Mouse (Mus musculus) MEL (cell line): ENCODE measurements around the gene Cep131.

ENCODE experiments used
- BHLHE40 ChIP-seq: IDR thresholded peaks from 2 replicates; pipeline ENCODE4 v1.6.1; 2012; ENCODE audit warnings: low read depth, mild to moderate bottlenecking, inconsistent platforms, low read length, improper control_type of control experiment, borderline replicate concordance
- CTCF ChIP-seq, 3 experiments: IDR thresholded peaks in 2 of 3; conservative IDR thresholded peaks in 1 of 3; 2 replicates each; pipeline ENCODE4 v1.5.1; 2011 to 2012; ENCODE audit warnings: low read length in 3 of 3, low read depth in 2 of 3, mild to moderate bottlenecking in 2 of 3, improper control_type of control experiment in 1 of 3, inconsistent platforms in 1 of 3, mixed read lengths in 1 of 3, moderate library complexity in 1 of 3; ENCODE audit not compliant: control insufficient read depth in 1 of 3, insufficient read depth in 1 of 3, poor library complexity in 1 of 3, severe bottlenecking in 1 of 3
- ELF1 ChIP-seq: IDR thresholded peaks from 2 replicates; pipeline ENCODE4 v1.6.1; 2014; ENCODE audit warnings: low read depth, mild to moderate bottlenecking, inconsistent platforms, low read length, improper control_type of control experiment, moderate library complexity
- EP300 ChIP-seq, 2 experiments: IDR thresholded peaks; 2 replicates each; pipeline ENCODE4 v1.6.1; 2011; ENCODE audit warnings: improper control_type of control experiment in 2 of 2, low read length in 2 of 2, low read depth in 1 of 2, mild to moderate bottlenecking in 1 of 2
- GABPA ChIP-seq: IDR thresholded peaks from 2 replicates; pipeline ENCODE4 v1.6.1; 2012; ENCODE audit warnings: low read depth, mild to moderate bottlenecking, inconsistent platforms, low read length, improper control_type of control experiment, moderate library complexity
- MAFK ChIP-seq: IDR thresholded peaks from 2 replicates; pipeline ENCODE4 v1.6.1; 2011; ENCODE audit warnings: low read depth, mild to moderate bottlenecking, low read length, improper control_type of control experiment, borderline replicate concordance
- MAX ChIP-seq: IDR thresholded peaks from 2 replicates; pipeline ENCODE4 v1.6.1; 2011; ENCODE audit warnings: low read length, improper control_type of control experiment
- NRF1 ChIP-seq: IDR thresholded peaks from 2 replicates; pipeline ENCODE4 v1.6.1; 2014; ENCODE audit warnings: low read depth, mild to moderate bottlenecking, inconsistent platforms, low read length, improper control_type of control experiment, moderate library complexity; ENCODE audit not compliant: poor library complexity, insufficient read depth, severe bottlenecking
- POLR2A ChIP-seq, 2 experiments: IDR thresholded peaks; 2 replicates each; pipeline ENCODE4 v1.6.1; 2011 to 2012; ENCODE audit warnings: low read length in 2 of 2, mild to moderate bottlenecking in 2 of 2, control low read depth in 1 of 2, improper control_type of control experiment in 1 of 2, low read depth in 1 of 2, moderate library complexity in 1 of 2; ENCODE audit not compliant: control insufficient read depth in 1 of 2, insufficient read depth in 1 of 2, poor library complexity in 1 of 2
- POLR2AphosphoS2 ChIP-seq: IDR thresholded peaks from 2 replicates; pipeline ENCODE4 v1.6.1; 2011; ENCODE audit warnings: low read length, improper control_type of control experiment
- RCOR1 ChIP-seq: IDR thresholded peaks from 2 replicates; pipeline ENCODE4 v1.6.1; 2012; ENCODE audit warnings: low read depth, mild to moderate bottlenecking, inconsistent platforms, low read length, improper control_type of control experiment
- SMC3 ChIP-seq: IDR thresholded peaks from 2 replicates; pipeline ENCODE4 v1.6.1; 2011; ENCODE audit warnings: low read depth, low read length, improper control_type of control experiment
- TAL1 ChIP-seq: IDR thresholded peaks from 2 replicates; pipeline ENCODE4 v1.6.1; 2012; ENCODE audit warnings: mild to moderate bottlenecking, inconsistent platforms, low read length, moderate library complexity, mixed read lengths
- ZMIZ1 ChIP-seq: IDR thresholded peaks from 2 replicates; pipeline ENCODE4 v1.6.1; 2012; ENCODE audit warnings: low read depth, mild to moderate bottlenecking, inconsistent platforms, low read length, improper control_type of control experiment, moderate library complexity

GRCm38 (mm10) chr11:120042141-120042838, 44.3 kb downstream of the Cep131 start:
- TF ChIP-seq CTCF (IDR thresholded peaks at IDR 0.05 in 2 of 3, conservative IDR thresholded peaks at IDR 0.05 in 1 of 3; ENCODE audit: control insufficient read depth in 1 of 3, insufficient read depth in 1 of 3, low read depth in 2 of 3, low read length in 3 of 3, poor library complexity in 1 of 3, severe bottlenecking in 1 of 3) = no peak
- no peak for TF ChIP-seq POLR2A (IDR thresholded peaks at IDR 0.05; ENCODE audit: control insufficient read depth in 1 of 2, insufficient read depth in 1 of 2, low read depth in 1 of 2, low read length in 2 of 2, poor library complexity in 1 of 2)
- no peak for TF ChIP-seq MAFK
- TF ChIP-seq ELF1 = no peak
- TF ChIP-seq GABPA = no peak
- no peak for TF ChIP-seq EP300 (IDR thresholded peaks at IDR 0.05; ENCODE audit: low read depth in 1 of 2, low read length in 2 of 2)
- no peak for TF ChIP-seq TAL1
- TF ChIP-seq RCOR1 = no peak
- TF ChIP-seq ZMIZ1 = no peak
- no peak for TF ChIP-seq SMC3
- TF ChIP-seq NRF1 = no peak
- TF ChIP-seq POLR2AphosphoS2 = no peak
- no peak for TF ChIP-seq MAX
- TF ChIP-seq BHLHE40 = no peak
